Mouse (Mus musculus): ENCODE data around the gene Naa38. TPM values are rescaled to one million over a fixed set of nuclear protein-coding genes. Genes with fewer than 3 reads are reported as not detected.

Naa38 gene
- polyA plus RNA-seq, 1 experiment: 193 TPM

DNA sequence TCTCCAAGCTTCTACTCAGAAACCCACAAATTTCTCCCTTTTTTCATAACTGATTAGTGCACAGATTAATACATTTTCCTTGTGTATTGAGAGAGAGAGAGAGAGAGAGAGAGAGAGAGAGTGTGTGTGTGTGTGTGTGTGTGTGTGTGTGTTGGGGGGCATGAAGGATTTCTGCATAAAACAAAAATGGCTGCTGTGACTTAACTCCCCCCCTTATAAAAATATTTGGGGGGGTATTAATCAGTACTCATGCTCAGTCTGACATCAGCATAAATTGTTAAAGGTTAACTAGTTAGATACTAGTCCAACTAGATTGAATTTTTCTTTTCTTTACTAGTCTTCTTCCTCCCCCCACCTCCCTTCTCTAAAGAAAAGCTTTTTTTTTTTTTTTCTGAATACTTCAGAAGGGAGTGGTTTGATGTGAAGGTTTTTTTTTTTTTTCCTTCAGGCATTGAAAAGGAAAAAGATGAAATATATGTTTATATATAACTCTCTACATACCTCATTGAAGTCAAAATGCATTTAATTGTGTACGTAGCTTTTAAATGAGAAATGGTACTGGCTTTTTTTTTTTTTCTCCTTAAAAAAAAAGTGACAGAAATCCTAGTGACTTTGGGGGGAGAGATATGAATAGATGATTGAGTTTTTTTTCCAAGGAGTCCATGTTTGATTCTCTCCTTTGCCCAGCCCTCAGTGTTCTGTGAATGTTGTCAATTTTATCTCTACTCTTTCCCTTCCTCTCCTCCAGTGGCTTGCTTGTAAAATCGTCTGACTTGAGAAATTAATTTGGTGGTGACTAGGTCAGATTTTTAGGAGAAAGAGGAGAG, 25.1 kb upstream of the Naa38 start:
- WGBS: 75% methylated on average over 2 of the region's 2 CpGs
- peaks cover 35% of the 10 kb centered on the region for H3K4me1 ChIP-seq (ENCODE audit: control insufficient read depth, insufficient read depth, low read length)
- H3K27ac ChIP-seq (ENCODE audit: insufficient read depth, low read length): no peak overlapping the region
- H3K4me3 ChIP-seq (replicated peaks; ENCODE audit: insufficient read depth, low read depth, low read length): no peak overlapping the region
- TF ChIP-seq POLR2A (IDR thresholded peaks at IDR 0.05; ENCODE audit: borderline replicate concordance, insufficient read depth, low read length) (no peak), CTCF (IDR thresholded peaks at IDR 0.05; ENCODE audit: borderline replicate concordance, insufficient read depth, low read depth, low read length) (no peak)
- DNase-seq: no peak
- no peaks in the 10 kb centered on the region for H3K27me3 ChIP-seq (ENCODE audit: control insufficient read depth, insufficient read depth, low read length)

DNA sequence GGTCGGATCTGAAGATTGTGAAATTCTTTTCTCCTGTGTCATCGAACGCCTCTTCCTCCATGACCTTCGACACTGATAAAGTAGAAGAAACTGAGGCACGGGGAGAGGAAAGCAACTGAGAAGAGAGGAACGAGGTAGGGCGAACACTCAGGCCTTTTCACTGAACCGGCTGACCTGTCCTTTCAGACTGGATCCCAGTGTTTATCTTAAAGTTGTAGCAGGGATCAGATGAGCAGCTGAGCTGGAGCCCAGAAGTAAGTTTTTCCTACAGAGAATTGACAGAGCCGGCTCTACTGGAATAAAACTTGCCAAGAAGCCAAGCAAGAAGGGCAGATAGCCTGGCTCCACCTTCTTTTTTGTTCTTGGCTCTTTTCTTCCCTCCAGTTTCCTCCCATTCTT, 24.5 kb upstream of the Naa38 start:
- no peaks in the 10 kb centered on the region for H3K27me3 ChIP-seq (ENCODE audit: control insufficient read depth, insufficient read depth, low read length)
- H3K4me1 ChIP-seq (ENCODE audit: control insufficient read depth, insufficient read depth, low read length): peaks cover 29% of the 10 kb centered on the region
- H3K27ac ChIP-seq (ENCODE audit: insufficient read depth, low read length): no peak overlapping the region
- TF ChIP-seq POLR2A (IDR thresholded peaks at IDR 0.05; ENCODE audit: borderline replicate concordance, insufficient read depth, low read length) (no peak), CTCF (IDR thresholded peaks at IDR 0.05; ENCODE audit: borderline replicate concordance, insufficient read depth, low read depth, low read length) (no peak)
- no peak overlapping the region for H3K4me3 ChIP-seq (replicated peaks; ENCODE audit: insufficient read depth, low read depth, low read length)
- no peak for DNase-seq
- 71% methylated on average over 9 of the region's 9 CpGs for WGBS

DNA sequence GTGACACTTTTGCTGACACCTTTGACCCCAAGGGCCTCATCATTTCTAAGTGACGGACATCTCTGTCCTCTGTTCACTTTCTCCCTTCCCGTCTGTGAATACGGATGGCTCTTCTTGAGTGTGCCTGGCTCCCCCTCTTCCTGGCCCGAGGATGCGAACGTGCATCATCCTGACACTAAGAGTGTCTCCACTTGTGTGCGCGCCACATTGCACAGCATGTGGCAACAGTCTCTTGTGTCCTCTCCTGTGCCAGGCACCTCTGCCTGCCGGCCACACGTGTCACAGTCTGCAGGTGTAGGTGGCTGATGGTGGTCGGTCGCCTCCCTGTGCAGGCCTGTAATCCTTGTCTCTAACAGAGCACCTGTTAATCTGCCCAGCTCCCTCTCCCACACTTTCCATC, 23.7 kb upstream of the Naa38 start:
- DNase-seq: no peak
- Histone ChIP-seq H3K4me1 (ENCODE audit: control insufficient read depth, insufficient read depth, low read length) (peaks cover 24% of the 10 kb centered on the region), H3K4me3 (replicated peaks; ENCODE audit: insufficient read depth, low read depth, low read length) (no peak overlapping the region), H3K27ac (ENCODE audit: insufficient read depth, low read length) (peak overlapping the region; percentile 3; the same call in 1 of the 2 replicates), H3K27me3 (ENCODE audit: control insufficient read depth, insufficient read depth, low read length) (no peaks in the 10 kb centered on the region)
- TF ChIP-seq CTCF (IDR thresholded peaks at IDR 0.05; ENCODE audit: borderline replicate concordance, insufficient read depth, low read depth, low read length) (no peak), POLR2A (IDR thresholded peaks at IDR 0.05; ENCODE audit: borderline replicate concordance, insufficient read depth, low read length) (no peak)
- WGBS: 33% methylated on average over 12 of the region's 12 CpGs

GRCm38 (mm10) chr11:69372056-69372779, 23.1 kb upstream of the Naa38 start:
- DNase-seq: peak; percentile 91 to 96
- TF ChIP-seq CTCF (IDR thresholded peaks at IDR 0.05; ENCODE audit: borderline replicate concordance, insufficient read depth, low read depth, low read length) (no peak), POLR2A (IDR thresholded peaks at IDR 0.05; ENCODE audit: borderline replicate concordance, insufficient read depth, low read length) (peak; percentile 29; the same call in 1 of the 2 replicates)
- 7% methylated on average over 12 of the region's 12 CpGs for WGBS
- Histone ChIP-seq H3K4me1 (ENCODE audit: control insufficient read depth, insufficient read depth, low read length) (peaks cover 24% of the 10 kb centered on the region), H3K27ac (ENCODE audit: insufficient read depth, low read length) (peak overlapping the region; percentile 72), H3K4me3 (replicated peaks; ENCODE audit: insufficient read depth, low read depth, low read length) (peak overlapping the region; percentile 15), H3K27me3 (ENCODE audit: control insufficient read depth, insufficient read depth, low read length) (no peaks in the 10 kb centered on the region)

DNA sequence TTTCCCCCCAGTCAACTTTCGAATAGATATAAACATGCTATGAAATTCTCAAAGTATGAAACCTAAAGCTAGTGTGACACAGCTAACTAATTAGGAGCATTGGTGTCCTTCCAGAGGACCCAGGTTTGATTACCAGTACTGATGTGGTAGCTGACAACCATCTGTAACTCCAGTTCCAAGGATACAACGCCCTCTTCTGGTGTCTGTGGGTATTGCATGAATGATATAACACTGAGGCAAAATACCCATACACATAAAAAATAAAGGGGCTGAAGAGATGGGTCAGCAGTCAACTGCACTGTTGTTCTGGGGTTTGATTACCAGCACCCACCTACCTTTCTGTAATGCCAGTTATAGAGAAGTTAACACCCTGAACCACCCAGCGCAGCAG, 22.5 kb upstream of the Naa38 start:
- Histone ChIP-seq H3K4me1 (ENCODE audit: control insufficient read depth, insufficient read depth, low read length) (peaks cover 23% of the 10 kb centered on the region), H3K27me3 (ENCODE audit: control insufficient read depth, insufficient read depth, low read length) (no peaks in the 10 kb centered on the region), H3K4me3 (replicated peaks; ENCODE audit: insufficient read depth, low read depth, low read length) (no peak overlapping the region), H3K27ac (ENCODE audit: insufficient read depth, low read length) (no peak overlapping the region; the same call in 1 of the 2 replicates)
- no peak for DNase-seq
- peak; percentile 30; the same call in 1 of the 2 replicates for TF ChIP-seq CTCF (IDR thresholded peaks at IDR 0.05; ENCODE audit: borderline replicate concordance, insufficient read depth, low read depth, low read length)
- no peak for TF ChIP-seq POLR2A (IDR thresholded peaks at IDR 0.05; ENCODE audit: borderline replicate concordance, insufficient read depth, low read length)
- whole genome bisulfite sequencing: 63% methylated on average over 3 of the region's 3 CpGs

DNA sequence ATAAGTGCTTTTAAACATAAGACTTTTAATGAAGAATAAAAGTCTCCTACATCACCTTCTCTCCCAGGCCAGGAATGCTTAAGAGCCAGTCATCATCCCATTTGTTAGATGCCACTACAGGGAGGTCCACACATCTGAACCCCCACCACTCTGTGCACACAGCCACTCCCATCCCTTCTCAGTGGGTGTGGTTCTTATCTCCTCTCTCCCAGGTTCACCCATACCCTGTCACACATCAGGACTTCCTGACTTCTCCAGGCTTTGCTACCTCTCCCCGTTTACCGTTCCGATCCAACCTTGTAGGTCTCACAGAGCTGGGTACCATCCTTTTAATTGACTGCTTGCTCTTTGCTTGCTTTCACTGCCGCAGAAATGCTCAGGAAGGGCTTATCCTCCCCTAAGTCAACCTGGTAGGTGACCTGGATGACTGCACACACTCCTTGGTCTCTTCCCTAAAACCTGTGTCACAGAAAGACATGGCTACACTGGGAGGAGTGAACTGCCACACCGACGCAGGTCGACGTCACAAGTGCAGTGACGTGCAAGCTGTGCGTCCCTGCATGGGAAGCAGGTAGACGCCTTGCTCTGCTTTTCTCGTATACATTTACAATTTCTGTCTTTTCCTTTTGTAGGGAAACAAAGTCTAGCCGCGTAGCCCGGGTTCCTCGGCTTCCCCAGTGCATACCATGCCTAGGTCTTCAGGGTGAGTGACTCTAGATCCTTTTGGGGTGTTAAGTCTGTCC, 21.9 kb upstream of the Naa38 start:
- Histone ChIP-seq H3K4me3 (replicated peaks; ENCODE audit: insufficient read depth, low read depth, low read length) (no peak overlapping the region), H3K27me3 (ENCODE audit: control insufficient read depth, insufficient read depth, low read length) (no peaks in the 10 kb centered on the region), H3K4me1 (ENCODE audit: control insufficient read depth, insufficient read depth, low read length) (peaks cover 17% of the 10 kb centered on the region), H3K27ac (ENCODE audit: insufficient read depth, low read length) (no peak overlapping the region)
- 94% methylated on average over 16 of the region's 16 CpGs for WGBS
- no peak for DNase-seq
- TF ChIP-seq POLR2A (IDR thresholded peaks at IDR 0.05; ENCODE audit: borderline replicate concordance, insufficient read depth, low read length) (no peak), CTCF (IDR thresholded peaks at IDR 0.05; ENCODE audit: borderline replicate concordance, insufficient read depth, low read depth, low read length) (no peak)

GRCm38 (mm10) chr11:69375646-69376045, 19.6 kb upstream of the Naa38 start:
- Histone ChIP-seq H3K27me3 (ENCODE audit: control insufficient read depth, insufficient read depth, low read length) (no peaks in the 10 kb centered on the region), H3K4me3 (replicated peaks; ENCODE audit: insufficient read depth, low read depth, low read length) (no peak overlapping the region), H3K4me1 (ENCODE audit: control insufficient read depth, insufficient read depth, low read length) (peaks cover 17% of the 10 kb centered on the region), H3K27ac (ENCODE audit: insufficient read depth, low read length) (no peak overlapping the region)
- no peak for DNase-seq
- TF ChIP-seq POLR2A (IDR thresholded peaks at IDR 0.05; ENCODE audit: borderline replicate concordance, insufficient read depth, low read length): no peak
- no peak for TF ChIP-seq CTCF (IDR thresholded peaks at IDR 0.05; ENCODE audit: borderline replicate concordance, insufficient read depth, low read depth, low read length)
- 86% methylated on average over 4 of the region's 4 CpGs for WGBS

Measured in cerebellum, adult 2 months (tissue).